Mouse (Mus musculus): ENCODE results near the gene Ptpra. TPM values are rescaled to one million over a fixed set of nuclear protein-coding genes. Genes with fewer than 3 reads are reported as not detected.

Gene Ptpra
- polyA plus RNA-seq, 1 experiment from 2014 or later: 95.1 TPM

DNA sequence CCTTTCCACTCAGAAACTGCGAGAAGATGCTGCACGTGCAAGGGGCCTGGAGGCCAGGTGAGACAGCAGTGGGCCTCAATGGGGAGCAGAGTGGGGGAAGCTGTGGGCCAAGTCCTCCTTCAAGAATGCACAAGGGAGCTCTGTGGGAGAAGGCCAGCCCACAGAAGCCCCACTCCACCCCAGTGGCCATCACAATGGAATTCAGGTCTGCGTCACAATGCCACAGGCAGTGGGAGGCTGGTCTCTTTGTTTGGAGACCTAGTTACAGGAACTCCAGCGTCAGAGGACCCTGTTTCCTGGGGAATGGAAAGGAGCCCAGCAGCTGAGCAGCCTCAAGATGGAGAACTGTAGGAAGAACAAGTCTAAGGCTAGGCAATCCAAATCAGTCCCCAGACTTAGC is 139.1 kb downstream of the Ptpra start:
- Histone ChIP-seq H3K4me3 (ENCODE audit: low read depth, low read length) (no peak overlapping the region), H3K4me2 (ENCODE audit: low read length) (no peak overlapping the region), H3K27me3 (replicated peaks; ENCODE audit: control insufficient read depth, insufficient read depth, low read length) (no peaks in the 10 kb centered on the region), H3K36me3 (ENCODE audit: control insufficient read depth, insufficient read depth, low read length) (peaks cover 24% of the 10 kb centered on the region), H3K4me1 (replicated peaks; ENCODE audit: control insufficient read depth, insufficient read depth, low read length) (no peaks in the 10 kb centered on the region), H3K9me3 (ENCODE audit: control insufficient read depth, low read length) (no peaks in the 10 kb centered on the region), H3K27ac (ENCODE audit: low read depth) (no peak overlapping the region), H3K9ac (ENCODE audit: low read length) (no peak overlapping the region)
- ATAC-seq (replicated peaks; ENCODE audit: low FRiP score, low TSS enrichment, low read depth) (no peak), DNase-seq (ENCODE audit: low spot score) (no peak)
- 65% methylated on average over 4 of the region's 4 CpGs for WGBS

- 91% methylated on average over 2 of the region's 2 CpGs for whole genome bisulfite sequencing
- no peak for ATAC-seq (replicated peaks; ENCODE audit: low FRiP score, low TSS enrichment, low read depth)
Measured at GRCm38 (mm10) chr2:130589761-130590160, 139.7 kb downstream of the Ptpra start.

GRCm38 (mm10) chr2:130591016-130591415 is 140.9 kb downstream of the Ptpra start:
- ATAC-seq (replicated peaks; ENCODE audit: low FRiP score, low TSS enrichment, low read depth) (no peak), DNase-seq (ENCODE audit: low spot score) (no peak)
- Histone ChIP-seq H3K4me2 (ENCODE audit: low read length) (no peak overlapping the region), H3K27ac (ENCODE audit: low read depth) (no peak overlapping the region), H3K9ac (ENCODE audit: low read length) (no peak overlapping the region), H3K4me3 (ENCODE audit: low read depth, low read length) (no peak overlapping the region), H3K27me3 (replicated peaks; ENCODE audit: control insufficient read depth, insufficient read depth, low read length) (no peaks in the 10 kb centered on the region), H3K4me1 (replicated peaks; ENCODE audit: control insufficient read depth, insufficient read depth, low read length) (no peaks in the 10 kb centered on the region), H3K9me3 (ENCODE audit: control insufficient read depth, low read length) (no peaks in the 10 kb centered on the region), H3K36me3 (ENCODE audit: control insufficient read depth, insufficient read depth, low read length) (peaks cover 32% of the 10 kb centered on the region)
- 92% methylated on average over 2 of the region's 2 CpGs for WGBS

More at GRCm38 (mm10) chr2:130589761-130590160, 139.7 kb downstream of the Ptpra start:
- no peaks in the 10 kb centered on the region for H3K27me3 ChIP-seq (replicated peaks; ENCODE audit: control insufficient read depth, insufficient read depth, low read length)
- no peaks in the 10 kb centered on the region for H3K4me1 ChIP-seq (replicated peaks; ENCODE audit: control insufficient read depth, insufficient read depth, low read length)
- no peak overlapping the region for H3K27ac ChIP-seq (ENCODE audit: low read depth)
- no peak overlapping the region for H3K4me2 ChIP-seq (ENCODE audit: low read length)
- H3K36me3 ChIP-seq (ENCODE audit: control insufficient read depth, insufficient read depth, low read length): peaks cover 24% of the 10 kb centered on the region
- no peak for DNase-seq (ENCODE audit: low spot score)
- no peak overlapping the region for H3K4me3 ChIP-seq (ENCODE audit: low read depth, low read length)
- no peaks in the 10 kb centered on the region for H3K9me3 ChIP-seq (ENCODE audit: control insufficient read depth, low read length)
- no peak overlapping the region for H3K9ac ChIP-seq (ENCODE audit: low read length)

- DNase-seq (ENCODE audit: low spot score) (no peak), ATAC-seq (replicated peaks; ENCODE audit: low FRiP score, low TSS enrichment, low read depth) (no peak)
- H3K4me2 ChIP-seq (ENCODE audit: low read length): no peak overlapping the region
- no peaks in the 10 kb centered on the region for H3K4me1 ChIP-seq (replicated peaks; ENCODE audit: control insufficient read depth, insufficient read depth, low read length)
- no peaks in the 10 kb centered on the region for H3K27me3 ChIP-seq (replicated peaks; ENCODE audit: control insufficient read depth, insufficient read depth, low read length)
- no peak overlapping the region for H3K27ac ChIP-seq (ENCODE audit: low read depth)
- H3K36me3 ChIP-seq (ENCODE audit: control insufficient read depth, insufficient read depth, low read length): peaks cover 58% of the 10 kb centered on the region
- 83% methylated on average over 1 of the region's 1 CpGs for WGBS
- no peak overlapping the region for H3K9ac ChIP-seq (ENCODE audit: low read length)
- no peaks in the 10 kb centered on the region for H3K9me3 ChIP-seq (ENCODE audit: control insufficient read depth, low read length)
- H3K4me3 ChIP-seq (ENCODE audit: low read depth, low read length): no peak overlapping the region
Measured at GRCm38 (mm10) chr2:130595596-130595995, 145.5 kb downstream of the Ptpra start.

DNA sequence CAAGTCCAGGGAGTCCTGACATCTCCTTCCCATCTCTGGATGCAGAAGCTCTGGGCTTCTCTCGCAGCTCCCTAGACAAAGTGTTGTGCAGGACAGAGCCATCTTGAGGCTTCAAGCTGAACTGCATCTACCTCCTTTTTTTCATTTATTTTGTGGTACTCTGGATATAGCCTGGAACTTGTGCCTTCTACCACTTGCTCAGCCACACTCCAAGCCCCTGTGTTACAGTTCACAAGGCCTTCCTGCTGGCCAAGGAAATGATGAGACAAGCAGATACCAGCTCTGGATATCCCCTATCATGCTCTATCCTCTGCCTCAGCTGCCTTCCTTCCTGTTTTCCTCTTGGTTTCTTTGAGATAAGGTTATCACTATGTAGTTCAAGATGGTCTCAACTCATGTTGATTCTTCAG is 147.5 kb downstream of the Ptpra start:
- peaks cover 60% of the 10 kb centered on the region for H3K36me3 ChIP-seq (ENCODE audit: control insufficient read depth, insufficient read depth, low read length)
- H3K4me3 ChIP-seq (ENCODE audit: low read depth, low read length): no peak overlapping the region
- H3K9me3 ChIP-seq (ENCODE audit: control insufficient read depth, low read length): no peaks in the 10 kb centered on the region
- H3K9ac ChIP-seq (ENCODE audit: low read length): no peak overlapping the region
- 4% methylated on average over 1 of the region's 1 CpGs for WGBS
- ATAC-seq (replicated peaks; ENCODE audit: low FRiP score, low TSS enrichment, low read depth) (no peak), DNase-seq (ENCODE audit: low spot score) (no peak)
- no peaks in the 10 kb centered on the region for H3K4me1 ChIP-seq (replicated peaks; ENCODE audit: control insufficient read depth, insufficient read depth, low read length)
- H3K4me2 ChIP-seq (ENCODE audit: low read length): no peak overlapping the region
- H3K27me3 ChIP-seq (replicated peaks; ENCODE audit: control insufficient read depth, insufficient read depth, low read length): no peaks in the 10 kb centered on the region
- no peak overlapping the region for H3K27ac ChIP-seq (ENCODE audit: low read depth)

DNA sequence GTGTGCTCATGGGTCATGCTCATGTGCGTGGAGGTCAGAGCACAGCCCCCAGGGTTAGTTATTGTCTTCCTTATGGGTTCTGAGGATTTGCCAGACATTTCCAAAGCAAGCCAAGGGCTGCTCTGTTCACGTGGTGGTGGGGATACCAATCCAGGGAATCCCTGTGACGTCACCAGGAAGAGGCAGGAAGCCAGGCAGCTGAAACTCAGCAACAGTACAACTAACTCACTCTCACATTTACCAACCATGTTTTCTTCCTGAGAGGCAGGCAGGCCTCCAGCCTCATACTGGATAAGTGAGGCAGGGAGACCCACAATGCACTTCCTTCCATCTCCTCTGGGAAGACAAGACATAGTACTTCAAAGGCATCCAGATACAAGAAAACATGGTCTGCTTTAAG is 148.3 kb downstream of the Ptpra start:
- ATAC-seq (replicated peaks; ENCODE audit: low FRiP score, low TSS enrichment, low read depth) (no peak), DNase-seq (ENCODE audit: low spot score) (no peak)
- Histone ChIP-seq H3K27me3 (replicated peaks; ENCODE audit: control insufficient read depth, insufficient read depth, low read length) (no peaks in the 10 kb centered on the region), H3K9me3 (ENCODE audit: control insufficient read depth, low read length) (no peaks in the 10 kb centered on the region), H3K4me2 (ENCODE audit: low read length) (no peak overlapping the region), H3K9ac (ENCODE audit: low read length) (no peak overlapping the region), H3K36me3 (ENCODE audit: control insufficient read depth, insufficient read depth, low read length) (peaks cover 67% of the 10 kb centered on the region), H3K27ac (ENCODE audit: low read depth) (no peak overlapping the region), H3K4me3 (ENCODE audit: low read depth, low read length) (no peak overlapping the region), H3K4me1 (replicated peaks; ENCODE audit: control insufficient read depth, insufficient read depth, low read length) (no peaks in the 10 kb centered on the region)
- WGBS: 73% methylated on average over 3 of the region's 3 CpGs

DNA sequence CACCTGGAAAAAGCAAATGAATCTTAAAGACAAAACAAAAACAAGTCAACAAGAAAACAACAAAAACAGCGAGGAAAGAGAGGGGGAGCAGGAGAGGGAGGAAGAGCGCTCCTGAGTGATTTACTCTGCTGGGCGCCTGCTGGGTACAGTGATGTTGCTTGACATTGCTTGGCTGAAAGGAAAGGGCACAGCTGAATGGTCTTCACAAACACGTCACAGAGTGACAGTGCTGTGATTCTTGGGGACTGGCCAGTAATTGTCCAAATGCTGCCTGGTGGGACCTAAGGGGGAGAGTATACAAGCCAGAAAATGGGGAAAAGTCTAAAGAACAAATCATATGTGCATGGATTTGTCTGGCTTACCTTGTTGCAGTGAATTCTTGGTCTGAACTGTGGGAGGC is 152.1 kb downstream of the Ptpra start:
- no peaks in the 10 kb centered on the region for H3K9me3 ChIP-seq (ENCODE audit: control insufficient read depth, low read length)
- H3K4me1 ChIP-seq (replicated peaks; ENCODE audit: control insufficient read depth, insufficient read depth, low read length): no peaks in the 10 kb centered on the region
- ATAC-seq (replicated peaks; ENCODE audit: low FRiP score, low TSS enrichment, low read depth): no peak
- H3K27ac ChIP-seq (ENCODE audit: low read depth): no peak overlapping the region
- no peak for DNase-seq (ENCODE audit: low spot score)
- 86% methylated on average over 4 of the region's 4 CpGs for WGBS
- no peak overlapping the region for H3K9ac ChIP-seq (ENCODE audit: low read length)
- no peaks in the 10 kb centered on the region for H3K27me3 ChIP-seq (replicated peaks; ENCODE audit: control insufficient read depth, insufficient read depth, low read length)
- peaks cover 61% of the 10 kb centered on the region for H3K36me3 ChIP-seq (ENCODE audit: control insufficient read depth, insufficient read depth, low read length)
- no peak overlapping the region for H3K4me3 ChIP-seq (ENCODE audit: low read depth, low read length)
- H3K4me2 ChIP-seq (ENCODE audit: low read length): no peak overlapping the region

Small RNA genes lying within 50 kb of the gene (microRNA-seq; reads per million reads assigned to microRNA genes)
- not detected for gene Gm23876

Other genes with a start within 250 kb of the Ptpra start
- gene Nop56, start 175.8 kb upstream of the Ptpra start, polyA plus RNA-seq (2014; fragmentation: Nextera tagmentation; extraction: Ambion mirVana): 334 and 362 TPM in 2 replicates
- 214 and 215 TPM in 2 replicates for gene Idh3b, start 165.7 kb upstream of the Ptpra start, polyA plus RNA-seq (2014; fragmentation: Nextera tagmentation; extraction: Ambion mirVana)
- 2.9 and 3.6 TPM in 2 replicates for gene Ebf4, start 155.1 kb upstream of the Ptpra start, polyA plus RNA-seq (2014; fragmentation: Nextera tagmentation; extraction: Ambion mirVana)
- gene Cpxm1, start 52.7 kb upstream of the Ptpra start, polyA plus RNA-seq (2014; fragmentation: Nextera tagmentation; extraction: Ambion mirVana): 35.8 and 40.8 TPM in 2 replicates
- not detected in 2 replicates for gene Gm28372, start 45.0 kb upstream of the Ptpra start, polyA plus RNA-seq (2014; fragmentation: Nextera tagmentation; extraction: Ambion mirVana)
- 0.52 TPM in 1 of 2 replicates, not detected in the other for gene 1700020A23Rik, start 45.0 kb upstream of the Ptpra start, polyA plus RNA-seq (2014; fragmentation: Nextera tagmentation; extraction: Ambion mirVana)
- gene Tmem239, start 43.8 kb upstream of the Ptpra start, polyA plus RNA-seq (2014; fragmentation: Nextera tagmentation; extraction: Ambion mirVana): not detected in 2 replicates
- gene Vps16, start 25.9 kb upstream of the Ptpra start, polyA plus RNA-seq (2014; fragmentation: Nextera tagmentation; extraction: Ambion mirVana): 62.7 and 78.0 TPM in 2 replicates
- 10.1 and 11.7 TPM in 2 replicates for gene Pced1a, start 25.6 kb upstream of the Ptpra start, polyA plus RNA-seq (2014; fragmentation: Nextera tagmentation; extraction: Ambion mirVana)
- 97.4 and 100 TPM in 2 replicates for gene Mrps26, start 113.5 kb downstream of the Ptpra start, polyA plus RNA-seq (2014; fragmentation: Nextera tagmentation; extraction: Ambion mirVana)
- gene Oxt, start 125.9 kb downstream of the Ptpra start, polyA plus RNA-seq (2014; fragmentation: Nextera tagmentation; extraction: Ambion mirVana): not detected in 2 replicates
- not detected in 2 replicates for gene Avp, start 132.3 kb downstream of the Ptpra start, polyA plus RNA-seq (2014; fragmentation: Nextera tagmentation; extraction: Ambion mirVana)
- 17.2 and 17.7 TPM in 2 replicates for gene Fastkd5, start 179.7 kb downstream of the Ptpra start, polyA plus RNA-seq (2014; fragmentation: Nextera tagmentation; extraction: Ambion mirVana)
- gene Ubox5, start 179.8 kb downstream of the Ptpra start, polyA plus RNA-seq (2014; fragmentation: Nextera tagmentation; extraction: Ambion mirVana): 15.9 and 17.2 TPM in 2 replicates
- gene Lzts3, start 192.5 kb downstream of the Ptpra start, polyA plus RNA-seq (2014; fragmentation: Nextera tagmentation; extraction: Ambion mirVana): 4.0 and 5.2 TPM in 2 replicates
- 67.9 and 68.1 TPM in 2 replicates for gene Ddrgk1, start 214.4 kb downstream of the Ptpra start, polyA plus RNA-seq (2014; fragmentation: Nextera tagmentation; extraction: Ambion mirVana)
- 86.7 and 95.7 TPM in 2 replicates for gene Itpa, start 217.3 kb downstream of the Ptpra start, polyA plus RNA-seq (2014; fragmentation: Nextera tagmentation; extraction: Ambion mirVana)
- gene Slc4a11, start 247.2 kb downstream of the Ptpra start, polyA plus RNA-seq (2014; fragmentation: Nextera tagmentation; extraction: Ambion mirVana): 0.14 and 0.30 TPM in 2 replicates